ENCODE assay signal across 30 mouse cellular contexts in genomic region chr10:98727130-98727529, GRCm38 (mm10).
"Had no signal": no experiment of that assay in that cellular context is flagged by ENCODE, and none has a peak within 500 bp of the region (broad histone marks: within the 10 kb centered on the region; RNA-seq: fewer than 3 reads in every experiment).

No protein-coding gene starts in this region.

- DNase-seq: left cerebral cortex, postnatal 4 days; liver; liver, embryonic 13.5 days; liver, postnatal 0 days; lung, adult 18-20 months; lung, adult 2 months; lung, embryonic 14.5 days; lung, postnatal 10 days; lung, postnatal 14 days; lung, postnatal 36 days; lung, postnatal 4 days; midbrain, embryonic 14.5 days had no signal

- H3K9ac ChIP-seq: limb, embryonic 12.5 days; limb, embryonic 13.5 days; limb, embryonic 15.5 days; liver, embryonic 12.5 days; liver, embryonic 13.5 days; liver, embryonic 14.5 days; liver, embryonic 15.5 days; liver, postnatal 0 days; lung, embryonic 14.5 days; lung, embryonic 15.5 days; midbrain, embryonic 12.5 days; midbrain, embryonic 13.5 days; midbrain, embryonic 15.5 days; neural tube, embryonic 12.5 days had no signal

- H3K4me3 ChIP-seq: limb, embryonic 10.5 days; limb, embryonic 12.5 days; limb, embryonic 13.5 days; limb, embryonic 15.5 days; liver, embryonic 12.5 days; liver, embryonic 13.5 days; liver, embryonic 15.5 days; lung, embryonic 15.5 days; megakaryocyte, embryonic 14.5 days; midbrain, embryonic 10.5 days; midbrain, embryonic 12.5 days; midbrain, embryonic 13.5 days; midbrain, embryonic 15.5 days; myocyte; neural tube, embryonic 12.5 days had no signal

- H3K9me3 ChIP-seq: limb, embryonic 10.5 days; limb, embryonic 12.5 days; limb, embryonic 13.5 days; limb, embryonic 15.5 days; liver, embryonic 12.5 days; liver, embryonic 13.5 days; liver, embryonic 15.5 days; lung, embryonic 15.5 days; megakaryocyte, embryonic 14.5 days; midbrain, embryonic 10.5 days; midbrain, embryonic 12.5 days; midbrain, embryonic 13.5 days; midbrain, embryonic 15.5 days; neural tube, embryonic 12.5 days had no signal

- H3K36me3 ChIP-seq: limb, embryonic 10.5 days; limb, embryonic 12.5 days; limb, embryonic 13.5 days; limb, embryonic 15.5 days; liver, embryonic 12.5 days; liver, embryonic 13.5 days; liver, embryonic 15.5 days; lung, embryonic 15.5 days; midbrain, embryonic 10.5 days; midbrain, embryonic 12.5 days; midbrain, embryonic 13.5 days; midbrain, embryonic 15.5 days; neural tube, embryonic 12.5 days had no signal

- H3K4me1 ChIP-seq: limb, embryonic 10.5 days; limb, embryonic 12.5 days; limb, embryonic 13.5 days; limb, embryonic 15.5 days; liver, embryonic 15.5 days; midbrain, embryonic 10.5 days; midbrain, embryonic 12.5 days; midbrain, embryonic 13.5 days; midbrain, embryonic 15.5 days; neural tube, embryonic 12.5 days had no signal

- H3K27ac ChIP-seq: limb, embryonic 10.5 days; limb, embryonic 12.5 days; limb, embryonic 13.5 days; limb, embryonic 15.5 days; liver, embryonic 12.5 days; liver, embryonic 13.5 days; liver, embryonic 14.5 days; liver, embryonic 15.5 days; lung, embryonic 15.5 days; macrophage; midbrain, embryonic 10.5 days; midbrain, embryonic 12.5 days; midbrain, embryonic 13.5 days; midbrain, embryonic 15.5 days; neural tube, embryonic 12.5 days had no signal

- H3K27me3 ChIP-seq: limb, embryonic 12.5 days; limb, embryonic 13.5 days; limb, embryonic 15.5 days; liver, embryonic 12.5 days; liver, embryonic 13.5 days; liver, embryonic 15.5 days; lung, embryonic 15.5 days; megakaryocyte, embryonic 14.5 days; midbrain, embryonic 12.5 days; midbrain, embryonic 13.5 days; midbrain, embryonic 15.5 days; neural tube, embryonic 12.5 days had no signal

- H3K4me2 ChIP-seq: limb, embryonic 12.5 days; limb, embryonic 13.5 days; limb, embryonic 15.5 days; liver, embryonic 11.5 days; liver, embryonic 12.5 days; liver, embryonic 13.5 days; liver, embryonic 15.5 days; lung, embryonic 14.5 days; lung, embryonic 15.5 days; midbrain, embryonic 11.5 days; midbrain, embryonic 12.5 days; midbrain, embryonic 13.5 days; midbrain, embryonic 15.5 days; neural tube, embryonic 12.5 days had no signal
